Mouse (Mus musculus): ENCODE measurements around the gene Tmem256. TPM values are rescaled to one million over a fixed set of nuclear protein-coding genes. Genes with fewer than 3 reads are reported as not detected.

Tmem256 gene
- total and polyA plus RNA-seq, 3 experiments, result 185 to 327 (median 206) TPM

DNA sequence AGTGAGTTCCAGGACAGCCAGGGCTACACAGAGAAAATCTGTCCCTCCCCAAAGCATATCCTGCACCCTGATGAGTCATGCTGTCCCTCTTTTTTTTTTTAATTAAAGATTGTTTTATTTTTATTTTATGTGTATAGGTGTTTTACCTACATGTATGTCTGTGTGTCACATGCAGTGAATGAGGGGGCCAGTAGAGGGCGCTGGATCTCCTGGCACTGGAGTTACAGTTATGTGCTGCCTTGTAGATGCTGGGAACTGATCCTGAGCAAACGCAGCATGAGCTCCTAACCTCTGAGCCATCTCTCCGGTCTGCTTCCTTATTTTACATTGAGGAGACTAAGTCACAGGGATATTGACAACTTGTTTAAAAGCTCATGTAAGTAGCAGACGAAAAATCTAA, 44.8 kb downstream of the Tmem256 start:
- peak; percentile 60 for DNase-seq (ENCODE audit: extremely low read depth)
- in situ Hi-C loops (cut with MboI; ENCODE audit: low pct_ligation_motif_present, low pct_unique_long_range_greater_than_20kb, low sequenced_read_pairs) (loop anchor here (5.0 kb wide), 1 partner anchor 34 kb away; no protein-coding TSS in a partner anchor), dilution Hi-C loops (cut with MboI; ENCODE audit: extremely low pct_ligation_motif_present, extremely low pct_unique_long_range_greater_than_20kb, low sequenced_read_pairs) (no loop called here)

DNA sequence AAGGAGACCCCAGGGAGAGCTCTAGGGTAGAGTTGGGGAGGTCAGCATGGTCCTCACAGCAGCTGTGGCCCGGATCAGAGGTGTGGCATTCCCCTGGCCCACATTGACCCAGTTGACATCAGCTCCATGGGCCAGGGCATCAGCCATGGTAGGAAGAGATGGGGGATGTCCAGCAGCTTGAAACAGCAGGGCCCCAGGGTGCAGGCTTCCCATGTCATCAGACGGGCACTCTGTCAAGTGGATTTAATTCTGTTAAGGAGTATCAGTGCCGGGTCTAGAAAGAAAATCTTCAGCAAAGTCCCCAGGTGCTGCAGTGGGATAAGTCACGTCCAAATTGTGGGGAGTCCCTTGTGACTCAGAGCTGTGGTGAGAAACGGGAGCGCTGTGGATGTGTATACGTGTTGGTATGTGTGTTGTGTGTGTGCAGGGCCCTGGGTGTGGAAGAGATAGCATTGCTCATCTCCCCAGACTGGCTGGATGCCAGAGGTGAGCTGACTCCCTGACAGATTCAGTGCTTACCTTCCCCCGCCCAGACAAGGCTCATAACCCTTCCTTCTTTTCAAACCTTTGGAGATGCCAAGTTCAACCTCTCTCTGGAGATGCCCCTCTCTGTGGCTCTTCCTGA, 45.3 kb downstream of the Tmem256 start:
- H3K36me3 ChIP-seq (replicated peaks in 1 of 2; ENCODE audit: control insufficient read depth in 1 of 2, insufficient read depth in 1 of 2, low read length in 1 of 2), result peaks cover 21 to 83% of the 10 kb centered on the region in 2 experiments
- H3K27ac ChIP-seq (ENCODE audit: insufficient read depth, low read depth), result no peak overlapping the region
- no peak overlapping the region for H3K4me2 ChIP-seq (ENCODE audit: insufficient read depth, low read depth, poor library complexity, severe bottlenecking)
- H3K4me3 ChIP-seq (replicated peaks in 1 of 3; ENCODE audit: low read depth in 2 of 3, low read length in 2 of 3, poor library complexity in 1 of 3), result no peak overlapping the region
- H3K9me3 ChIP-seq (replicated peaks; ENCODE audit: low read length), result peaks cover 10% of the 10 kb centered on the region
- TF ChIP-seq ELF1 (IDR thresholded peaks at IDR 0.05; ENCODE audit: low read depth, low read length) (no peak), ZKSCAN1 (IDR thresholded peaks at IDR 0.05; ENCODE audit: borderline replicate concordance, low read depth, low read length) (no peak), SIN3A (IDR thresholded peaks at IDR 0.05; ENCODE audit: low read length) (no peak), TCF12 (IDR thresholded peaks at IDR 0.05; ENCODE audit: low read depth, low read length) (no peak), USF2 (conservative IDR thresholded peaks at IDR 0.05; ENCODE audit: low read depth, low read length) (no peak), CHD2 (IDR thresholded peaks at IDR 0.05; ENCODE audit: low read length) (no peak), MYC (IDR thresholded peaks at IDR 0.05; ENCODE audit: low read depth, low read length) (no peak), UBTF (IDR thresholded peaks at IDR 0.05; ENCODE audit: low read depth, low read length) (no peak), NRF1 (IDR thresholded peaks at IDR 0.05; ENCODE audit: low read depth, low read length) (no peak), IRF4 (IDR thresholded peaks at IDR 0.05; ENCODE audit: low read depth, low read length) (no peak), RAD21 (IDR thresholded peaks at IDR 0.05; ENCODE audit: low read depth, low read length) (no peak), TBP (conservative IDR thresholded peaks at IDR 0.05; ENCODE audit: low read depth, low read length) (no peak), E2F4 (IDR thresholded peaks at IDR 0.05; ENCODE audit: insufficient replicate concordance, low read depth, low read length) (no peak), ETS1 (conservative IDR thresholded peaks at IDR 0.05; ENCODE audit: low read depth, low read length) (no peak), MEF2A (IDR thresholded peaks at IDR 0.05; ENCODE audit: borderline replicate concordance, low read depth, low read length) (no peak)
- peaks cover 16 to 32% of the 10 kb centered on the region in 2 experiments for H3K4me1 ChIP-seq (ENCODE audit: control insufficient read depth in 1 of 2, insufficient read depth in 2 of 2)
- in situ Hi-C loops (cut with MboI; ENCODE audit: low pct_ligation_motif_present, low pct_unique_long_range_greater_than_20kb, low sequenced_read_pairs), result loop anchor here (5.0 kb wide), 1 partner anchor 34 kb away; no protein-coding TSS in a partner anchor
- H3K9ac ChIP-seq (ENCODE audit: insufficient read depth, low read depth), result no peak overlapping the region
- dilution Hi-C loops (cut with MboI; ENCODE audit: extremely low pct_ligation_motif_present, extremely low pct_unique_long_range_greater_than_20kb, low sequenced_read_pairs), result no loop called here
- DNase-seq (ENCODE audit: extremely low read depth), result no peak
- no peaks in the 10 kb centered on the region for H3K27me3 ChIP-seq (replicated peaks)
- no peaks in the 10 kb centered on the region for H3K79me2 ChIP-seq (replicated peaks; ENCODE audit: control insufficient read depth, extremely low read depth, insufficient read depth, poor library complexity, severe bottlenecking)

More for the DNA sequence above, 44.8 kb downstream of the Tmem256 start:
- no peak overlapping the region for H3K9ac ChIP-seq (ENCODE audit: insufficient read depth, low read depth)
- peaks cover 21 to 38% of the 10 kb centered on the region in 2 experiments for H3K4me1 ChIP-seq (ENCODE audit: control insufficient read depth in 1 of 2, insufficient read depth in 2 of 2)
- no peaks in the 10 kb centered on the region for H3K79me2 ChIP-seq (replicated peaks; ENCODE audit: control insufficient read depth, extremely low read depth, insufficient read depth, poor library complexity, severe bottlenecking)
- no peak overlapping the region for H3K4me2 ChIP-seq (ENCODE audit: insufficient read depth, low read depth, poor library complexity, severe bottlenecking)
- no peak overlapping the region for H3K4me3 ChIP-seq (replicated peaks in 1 of 3; ENCODE audit: low read depth in 2 of 3, low read length in 2 of 3, poor library complexity in 1 of 3)
- H3K36me3 ChIP-seq (replicated peaks in 1 of 2; ENCODE audit: control insufficient read depth in 1 of 2, insufficient read depth in 1 of 2, low read length in 1 of 2), result peaks cover 21 to 80% of the 10 kb centered on the region in 2 experiments
- peak; percentile 58 to 68; a peak in 3 of 4 replicates for TF ChIP-seq CTCF (conservative IDR thresholded peaks at IDR 0.05 in 1 of 2, IDR thresholded peaks at IDR 0.05 in 1 of 2; ENCODE audit: low read depth in 2 of 2, low read length in 2 of 2)
- TF ChIP-seq RAD21 (IDR thresholded peaks at IDR 0.05; ENCODE audit: low read depth, low read length), result peak; percentile 51
- TF ChIP-seq GABPA (IDR thresholded peaks at IDR 0.05; ENCODE audit: insufficient replicate concordance, low read depth, low read length), result no peak
- TF ChIP-seq NRF1 (IDR thresholded peaks at IDR 0.05; ENCODE audit: low read depth, low read length), result no peak
- TF ChIP-seq SMC3 (IDR thresholded peaks at IDR 0.05; ENCODE audit: low read depth, low read length), result peak; percentile 47
- no peaks in the 10 kb centered on the region for H3K27me3 ChIP-seq (replicated peaks)
- H3K9me3 ChIP-seq (replicated peaks; ENCODE audit: low read length), result peaks cover 10% of the 10 kb centered on the region
- no peak overlapping the region for H3K27ac ChIP-seq (ENCODE audit: insufficient read depth, low read depth)

Measured in CH12.LX (cell line).